Mouse (Mus musculus) midbrain, embryonic 11.5 days (tissue): ENCODE data around the gene Ranbp17. TPM values are rescaled to one million over a fixed set of nuclear protein-coding genes. Genes with fewer than 3 reads are reported as not detected.
"Not testable (repeated sequence)": the region's sequence is repeated elsewhere in the genome, so short reads cannot be mapped to it uniquely, and the experiment has no call there.

Experiments used
- ATAC-seq: fragments of 200-750 bp; cut with Nextera tagmentation; 2 replicates; pipeline ENCODE4 v1.8.0; 2017; ENCODE audit warnings: moderate TSS enrichment, moderate library complexity; ENCODE audit not compliant: low FRiP score
- DNase-seq: peaks from one replicate; pipeline ENCODE4 v3.0.0; 2015; ENCODE audit warnings: low spot score; ENCODE audit errors: missing footprints
- H3K27ac ChIP-seq: fragments of 300-500 bp; sonication (generic); 2 replicates; pipeline ENCODE4 v1.5.1; 2014; ENCODE audit warnings: low read depth, low read length
- H3K27me3 ChIP-seq: fragments of 300-500 bp; sonication (generic); 2 replicates; pipeline ENCODE4 v1.6.1; 2014; ENCODE audit warnings: mild to moderate bottlenecking, low read length, moderate library complexity, mixed read lengths; ENCODE audit not compliant: control insufficient read depth, insufficient read depth
- H3K36me3 ChIP-seq: fragments of 300-500 bp; sonication (generic); 2 replicates; pipeline ENCODE4 v1.6.1; 2014; ENCODE audit warnings: mild to moderate bottlenecking, low read length, moderate library complexity, mixed read lengths; ENCODE audit not compliant: control insufficient read depth, insufficient read depth
- H3K4me1 ChIP-seq: fragments of 300-500 bp; sonication (generic); 2 replicates; pipeline ENCODE4 v1.6.1; 2014; ENCODE audit warnings: low read length; ENCODE audit not compliant: control insufficient read depth, insufficient read depth
- H3K4me2 ChIP-seq: fragments of 300-500 bp; sonication (generic); 2 replicates; pipeline ENCODE4 v1.6.1; 2014; ENCODE audit warnings: mild to moderate bottlenecking, moderate library complexity
- H3K4me3 ChIP-seq: fragments of 300-500 bp; sonication (generic); 2 replicates; pipeline ENCODE4 v1.5.1; 2014; ENCODE audit warnings: low read depth, low read length
- H3K9ac ChIP-seq: fragments of 300-500 bp; sonication (generic); 2 replicates; pipeline ENCODE4 v1.6.1; 2014; ENCODE audit warnings: low read length
- H3K9me3 ChIP-seq: fragments of 300-500 bp; sonication (generic); 2 replicates; pipeline ENCODE4 v1.6.1; 2016; ENCODE audit warnings: low read length; ENCODE audit not compliant: control insufficient read depth
- WGBS: fragments of 180-500 bp; shearing (Covaris S2); extraction: QIAGEN DNeasy Blood & Tissue Kit; methylation state at CpG from one replicate; pipeline ENCODE4 v1.1.7; 2014; 5-methylcytosine and 5-hydroxymethylcytosine counted together
- polyA plus RNA-seq: library from polyadenylated mRNA; unstranded; fragments of >200 nt; fragmentation: Nextera tagmentation; extraction: Ambion mirVana; gene quantifications from 2 replicates; pipeline ENCODE4 v1.2.1, GENCODE M21; 2014

Gene Ranbp17
- polyA plus RNA-seq, 1 experiment from 2014 or later = 14.8 TPM

DNA sequence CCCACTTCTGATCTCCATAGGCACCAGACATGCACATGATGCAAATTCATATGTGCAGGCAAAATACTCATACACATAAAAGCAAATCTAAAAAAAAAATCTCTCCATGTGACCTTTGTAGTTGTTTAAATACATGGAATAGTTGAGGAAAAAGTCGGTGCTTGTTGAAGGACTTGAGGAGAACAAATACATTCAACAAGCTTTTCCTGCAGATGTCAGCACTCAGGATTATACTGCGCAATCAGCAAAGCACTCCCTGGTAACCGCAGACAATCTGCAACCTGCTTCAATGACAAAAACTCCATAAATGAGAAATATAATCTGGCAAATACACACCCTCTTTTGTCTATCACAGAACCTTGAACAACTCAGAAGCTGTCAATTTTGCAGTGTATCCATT, 59.5 kb downstream of the Ranbp17 start:
- 88% methylated on average over 3 of the region's 3 CpGs for WGBS
- Histone ChIP-seq H3K9ac (no peak overlapping the region), H3K4me3 (no peak overlapping the region), H3K4me2 (no peak overlapping the region), H3K36me3 (no peaks in the 10 kb centered on the region), H3K27ac (no peak overlapping the region), H3K9me3 (no peaks in the 10 kb centered on the region), H3K4me1 (no peaks in the 10 kb centered on the region), H3K27me3 (no peaks in the 10 kb centered on the region)
- DNase-seq (no peak), ATAC-seq (no peak)

DNA sequence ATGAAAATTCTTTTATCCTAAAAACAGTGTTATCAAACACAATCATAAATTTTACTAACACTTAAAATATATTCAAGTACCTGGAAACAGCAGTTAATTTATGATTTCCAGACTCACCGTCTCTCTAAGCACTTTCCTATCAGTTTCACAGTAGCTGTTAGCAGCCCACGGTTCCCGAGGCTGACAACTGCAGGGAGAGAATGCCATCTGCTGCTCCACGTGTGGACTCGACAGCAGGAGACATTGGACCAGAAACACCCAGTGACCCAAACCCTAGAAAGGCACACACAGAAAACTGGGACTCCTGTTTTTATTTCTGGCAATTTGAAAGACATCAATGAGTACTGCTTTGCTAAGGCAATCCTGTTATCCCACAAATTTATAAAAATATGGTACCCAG, 79.7 kb downstream of the Ranbp17 start:
- H3K4me3 ChIP-seq = no peak overlapping the region
- WGBS = 44% methylated on average over 5 of the region's 5 CpGs
- H3K4me1 ChIP-seq = no peaks in the 10 kb centered on the region
- no peak for ATAC-seq
- no peak overlapping the region for H3K9ac ChIP-seq
- H3K9me3 ChIP-seq = no peaks in the 10 kb centered on the region
- no peaks in the 10 kb centered on the region for H3K36me3 ChIP-seq
- no peak for DNase-seq
- H3K27ac ChIP-seq = no peak overlapping the region
- no peak overlapping the region for H3K4me2 ChIP-seq
- no peaks in the 10 kb centered on the region for H3K27me3 ChIP-seq

DNA sequence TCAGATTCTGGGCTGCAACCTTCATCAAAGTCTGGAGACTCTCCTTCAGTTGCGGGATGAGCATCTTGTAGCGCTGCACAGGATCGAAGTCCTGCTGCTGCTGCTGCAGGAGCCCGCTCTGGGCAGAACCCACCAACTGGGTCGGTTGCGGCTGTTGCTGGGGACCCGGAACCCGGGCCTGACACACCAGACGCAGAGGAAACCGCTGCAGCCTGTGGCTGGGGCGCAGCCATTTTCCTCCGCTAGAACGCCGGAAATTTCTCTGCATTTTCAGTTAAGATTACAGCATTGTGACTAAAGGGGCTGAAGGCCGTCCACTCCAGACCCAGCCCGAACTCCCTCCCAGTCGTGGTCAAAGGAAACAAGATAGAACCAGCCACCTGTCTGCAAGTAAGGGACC, 85.3 kb downstream of the Ranbp17 start:
- H3K4me2 ChIP-seq, H3K9ac ChIP-seq, H3K27me3 ChIP-seq, H3K36me3 ChIP-seq, H3K9me3 ChIP-seq, ATAC-seq, H3K4me3 ChIP-seq, DNase-seq, H3K27ac ChIP-seq, H3K4me1 ChIP-seq: not testable (repeated sequence)
- 93% methylated on average over 17 of the region's 17 CpGs for WGBS

DNA sequence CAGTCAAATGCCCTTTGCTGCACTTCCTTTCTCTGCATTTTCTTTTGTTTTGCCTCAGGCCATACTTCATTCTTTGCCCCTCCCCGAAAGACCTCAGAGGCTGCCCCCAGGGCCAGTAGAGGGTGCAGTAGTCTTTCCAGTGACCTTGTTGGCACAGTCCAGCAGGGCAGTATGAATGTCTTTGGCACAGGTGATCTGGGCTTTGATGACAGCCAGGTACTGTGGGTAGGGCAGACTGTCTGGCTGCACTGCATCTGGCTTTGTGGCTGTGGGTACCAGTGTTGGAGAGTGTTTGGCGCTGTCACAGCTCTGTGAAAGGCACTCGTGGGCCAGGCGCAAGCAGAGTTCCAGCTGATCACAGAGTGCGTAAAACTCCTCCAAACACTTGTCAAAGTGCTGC, 85.8 kb downstream of the Ranbp17 start:
- not testable (repeated sequence) for H3K4me1 ChIP-seq, ATAC-seq, H3K27ac ChIP-seq, H3K36me3 ChIP-seq, DNase-seq, H3K4me3 ChIP-seq, H3K27me3 ChIP-seq, H3K9me3 ChIP-seq, H3K4me2 ChIP-seq, H3K9ac ChIP-seq
- 95% methylated on average over 5 of the region's 5 CpGs for WGBS

DNA sequence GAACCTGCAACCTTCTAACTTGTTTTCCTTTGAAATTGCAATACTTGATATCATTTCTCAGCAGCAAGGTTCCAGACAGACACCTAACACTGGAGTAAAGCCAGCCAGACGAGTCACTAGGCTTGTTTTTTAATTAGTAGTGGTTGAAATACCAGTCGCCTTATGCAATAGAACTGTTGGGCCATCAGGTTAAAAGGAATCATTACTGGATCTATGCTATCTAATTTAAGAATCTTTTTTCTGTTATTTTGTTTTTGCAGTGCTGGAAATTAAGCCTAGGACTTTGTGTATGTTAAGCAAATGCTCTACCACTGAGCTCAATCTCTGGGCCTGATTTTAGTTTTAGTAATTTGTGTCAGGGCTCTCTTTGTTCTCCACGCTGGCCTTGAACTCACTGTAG, 91.3 kb downstream of the Ranbp17 start:
- no peak for DNase-seq
- Histone ChIP-seq H3K4me2 (no peak overlapping the region), H3K4me1 (no peaks in the 10 kb centered on the region), H3K9me3 (no peaks in the 10 kb centered on the region), H3K36me3 (no peaks in the 10 kb centered on the region), H3K9ac (no peak overlapping the region), H3K27ac (no peak overlapping the region), H3K27me3 (no peaks in the 10 kb centered on the region), H3K4me3 (no peak overlapping the region)
- ATAC-seq = no peak
- WGBS = 83% methylated on average over 3 of the region's 3 CpGs

DNA sequence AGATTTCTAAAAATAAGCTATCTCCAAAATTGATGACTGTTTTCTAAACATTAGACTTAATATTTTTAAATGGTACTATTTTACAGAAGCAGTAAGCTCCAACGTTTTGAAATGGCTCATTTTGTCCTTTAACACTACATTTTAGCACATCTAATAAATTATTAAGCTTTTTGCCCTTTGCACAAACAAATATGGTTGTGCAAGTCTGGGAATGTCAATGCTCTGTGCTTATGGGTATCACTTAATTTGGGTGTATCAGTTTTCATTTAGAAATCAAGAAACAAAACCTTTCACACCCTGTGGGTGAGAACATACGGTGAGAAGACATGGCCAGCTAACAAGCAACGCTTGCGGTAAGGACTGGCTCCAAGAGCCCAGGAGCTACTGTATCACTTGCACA, 108.9 kb downstream of the Ranbp17 start:
- Histone ChIP-seq H3K9ac (no peak overlapping the region), H3K4me1 (no peaks in the 10 kb centered on the region), H3K4me2 (no peak overlapping the region), H3K27me3 (no peaks in the 10 kb centered on the region), H3K36me3 (no peaks in the 10 kb centered on the region), H3K4me3 (no peak overlapping the region), H3K27ac (no peak overlapping the region), H3K9me3 (no peaks in the 10 kb centered on the region)
- ATAC-seq (no peak), DNase-seq (no peak)
- 92% methylated on average over 4 of the region's 4 CpGs for WGBS

DNA sequence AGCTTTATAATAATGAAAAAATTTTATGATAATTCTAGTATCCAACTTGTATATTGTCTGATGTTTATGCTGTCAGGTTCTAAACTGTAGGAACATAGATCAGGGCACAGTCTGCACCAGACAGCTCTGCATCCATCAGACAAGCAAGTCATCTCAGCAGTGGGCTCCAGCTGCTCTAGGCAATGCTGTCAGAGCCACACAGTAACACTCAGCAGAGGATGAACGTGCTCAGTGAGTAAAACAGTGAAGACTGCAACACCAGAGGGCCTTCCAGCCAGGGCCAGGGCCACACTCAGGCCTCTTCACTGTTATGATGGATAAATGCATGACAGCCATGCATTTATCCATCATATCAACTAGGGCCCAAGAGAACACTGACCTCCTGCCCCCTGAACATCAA, 114.2 kb downstream of the Ranbp17 start:
- DNase-seq (no peak), ATAC-seq (no peak)
- H3K9ac ChIP-seq = no peak overlapping the region
- no peaks in the 10 kb centered on the region for H3K9me3 ChIP-seq
- no peaks in the 10 kb centered on the region for H3K4me1 ChIP-seq
- no peaks in the 10 kb centered on the region for H3K36me3 ChIP-seq
- H3K4me2 ChIP-seq = no peak overlapping the region
- WGBS = 67% methylated on average over 1 of the region's 1 CpGs
- H3K27me3 ChIP-seq = no peaks in the 10 kb centered on the region
- H3K4me3 ChIP-seq = no peak overlapping the region
- no peak overlapping the region for H3K27ac ChIP-seq

DNA sequence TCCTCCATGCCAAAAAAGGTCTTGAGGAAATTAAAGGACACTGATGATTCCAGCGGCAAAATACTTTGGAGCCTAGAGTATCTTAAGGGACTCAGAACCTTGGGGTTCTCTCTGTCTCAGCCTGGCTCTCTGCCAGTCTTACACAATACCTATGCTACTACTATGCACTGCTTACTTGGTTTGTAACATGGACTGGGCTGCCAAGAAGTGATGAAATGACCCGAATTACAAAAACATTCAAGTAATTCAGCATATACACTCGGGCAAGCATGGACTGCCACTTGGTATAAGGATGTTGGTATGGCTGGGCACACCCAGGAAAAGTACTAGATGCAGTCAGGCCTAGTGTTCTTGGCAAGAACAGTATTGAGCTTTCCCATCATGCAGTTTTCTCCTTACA, 114.8 kb downstream of the Ranbp17 start:
- WGBS = 92% methylated on average over 3 of the region's 3 CpGs
- no peaks in the 10 kb centered on the region for H3K36me3 ChIP-seq
- no peak overlapping the region for H3K27ac ChIP-seq
- no peak overlapping the region for H3K4me2 ChIP-seq
- H3K9ac ChIP-seq = no peak overlapping the region
- H3K4me1 ChIP-seq = no peaks in the 10 kb centered on the region
- DNase-seq = no peak
- H3K9me3 ChIP-seq = no peaks in the 10 kb centered on the region
- no peaks in the 10 kb centered on the region for H3K27me3 ChIP-seq
- no peak for ATAC-seq
- H3K4me3 ChIP-seq = no peak overlapping the region

DNA sequence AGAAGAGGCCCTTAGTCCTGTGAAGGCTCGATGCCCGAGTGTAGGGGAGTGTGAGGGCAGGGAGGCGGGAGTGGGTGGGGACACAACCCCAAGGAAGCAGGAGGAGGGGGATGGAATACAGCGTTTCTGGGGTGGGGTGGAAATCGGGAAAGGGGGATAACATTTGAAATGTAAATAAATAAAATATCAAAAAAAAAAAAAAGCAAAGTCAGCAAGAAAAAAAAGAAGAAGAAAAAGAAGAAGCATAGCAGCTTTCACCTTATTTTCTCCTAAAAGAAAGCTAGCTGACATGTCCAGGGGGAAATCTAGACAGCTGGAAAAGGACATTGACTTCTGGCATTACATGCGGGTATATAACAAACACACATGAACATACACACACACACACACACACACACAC, 117.3 kb downstream of the Ranbp17 start:
- WGBS = 92% methylated on average over 6 of the region's 6 CpGs
- Histone ChIP-seq H3K9me3 (no peaks in the 10 kb centered on the region), H3K9ac (no peak overlapping the region)

DNA sequence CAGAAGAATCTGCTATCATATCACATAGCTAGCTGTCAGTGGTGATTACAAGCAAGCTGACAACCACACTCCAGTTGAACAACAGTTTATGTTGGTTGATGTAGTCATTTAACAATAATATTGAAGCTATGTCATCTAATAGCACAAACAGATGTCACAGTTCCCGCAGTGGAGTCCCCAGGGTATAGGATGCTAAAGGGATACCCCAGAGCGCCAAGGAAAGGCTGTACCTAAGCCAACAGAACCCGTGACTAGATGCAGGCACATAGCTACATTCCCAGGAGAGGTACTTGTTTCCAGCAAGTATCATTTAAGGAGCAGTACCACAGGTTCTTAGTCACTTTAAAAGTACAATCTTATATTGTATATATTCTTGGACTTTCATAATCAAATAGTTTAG, 119.5 kb downstream of the Ranbp17 start:
- no peak for DNase-seq
- H3K27me3 ChIP-seq = no peaks in the 10 kb centered on the region
- no peaks in the 10 kb centered on the region for H3K4me1 ChIP-seq
- H3K4me3 ChIP-seq = no peak overlapping the region
- H3K9ac ChIP-seq = no peak overlapping the region
- H3K27ac ChIP-seq = no peak overlapping the region
- no peak for ATAC-seq
- no peaks in the 10 kb centered on the region for H3K36me3 ChIP-seq
- 83% methylated on average over 3 of the region's 3 CpGs for WGBS
- no peak overlapping the region for H3K4me2 ChIP-seq
- H3K9me3 ChIP-seq = no peaks in the 10 kb centered on the region

More for the DNA sequence above, 117.3 kb downstream of the Ranbp17 start:
- Histone ChIP-seq H3K27ac (no peak overlapping the region), H3K4me1 (no peaks in the 10 kb centered on the region), H3K36me3 (no peaks in the 10 kb centered on the region), H3K4me2 (no peak overlapping the region), H3K4me3 (no peak overlapping the region), H3K27me3 (no peaks in the 10 kb centered on the region)
- ATAC-seq = no peak
- DNase-seq = no peak
